Comparison of ENCODE assay signal across 21 mouse cellular contexts in the genomic region with DNA sequence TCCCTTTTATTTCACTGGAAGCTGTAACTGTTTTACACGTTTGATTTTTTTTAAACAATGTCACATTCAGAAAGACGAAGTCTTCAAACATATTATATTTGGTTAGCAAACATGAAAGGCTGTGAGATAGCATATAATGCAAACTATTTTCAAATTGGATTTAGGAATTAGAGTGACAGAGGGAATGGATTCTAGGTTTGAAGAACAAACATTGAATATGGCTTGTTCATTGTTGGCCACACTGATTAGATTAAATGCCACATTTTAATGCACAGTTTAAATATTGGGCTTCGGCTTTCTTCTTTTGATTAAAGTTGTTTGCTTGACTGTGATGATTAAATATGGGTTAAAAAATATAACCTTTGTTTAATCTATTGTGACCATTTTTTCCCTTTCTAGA.
DNase-seq lines count a peak whose midpoint lies in the region; ATAC-seq and TF ChIP-seq lines count a peak whose summit lies in the region.
"Had no signal": no experiment of that assay in that cellular context is flagged by ENCODE, and none has a peak within 500 bp of the region (broad histone marks: within the 10 kb centered on the region; RNA-seq: fewer than 3 reads in every experiment).

No protein-coding gene starts in this region.

- 55% methylated on average over 3 of the region's 3 CpGs for WGBS in stomach, embryonic 14.5 days
- 36% methylated on average over 3 of the region's 3 CpGs for WGBS in stomach, postnatal 0 days
- WGBS in stomach, embryonic 15.5 days = 39% methylated on average over 3 of the region's 3 CpGs
- 43% methylated on average over 3 of the region's 3 CpGs for WGBS in stomach, embryonic 16.5 days
- 77% methylated on average over 3 of the region's 3 CpGs for WGBS in midbrain, postnatal 0 days

- no peaks in the 10 kb centered on the region for H3K9me3 ChIP-seq in stomach, embryonic 14.5 days (ENCODE audit: control insufficient read depth, low read depth, low read length)
- H3K9me3 ChIP-seq in stomach, postnatal 0 days (ENCODE audit: control insufficient read depth, low read length) = no peaks in the 10 kb centered on the region
- no peaks in the 10 kb centered on the region for H3K9me3 ChIP-seq in stomach, embryonic 15.5 days
- no peaks in the 10 kb centered on the region for H3K9me3 ChIP-seq in stomach, embryonic 16.5 days (replicated peaks; ENCODE audit: control insufficient read depth, low read length)
- H3K9me3 ChIP-seq in midbrain, postnatal 0 days (ENCODE audit: low read length) = no peaks in the 10 kb centered on the region
- H3K9me3 ChIP-seq: G1E had no signal

- H3K4me2 ChIP-seq in stomach, embryonic 14.5 days (replicated peaks; ENCODE audit: low read depth, low read length) = no peak overlapping the region
- H3K4me2 ChIP-seq in stomach, postnatal 0 days (replicated peaks; ENCODE audit: low read depth) = no peak overlapping the region
- H3K4me2 ChIP-seq in stomach, embryonic 15.5 days = no peak overlapping the region
- no peak overlapping the region for H3K4me2 ChIP-seq in stomach, embryonic 16.5 days (ENCODE audit: low read depth, low read length)
- no peak overlapping the region for H3K4me2 ChIP-seq in midbrain, postnatal 0 days (ENCODE audit: low read depth, low read length, poor library complexity, severe bottlenecking)

- H3K27ac ChIP-seq in stomach, embryonic 14.5 days (ENCODE audit: low read length) = no peak overlapping the region
- H3K27ac ChIP-seq in stomach, postnatal 0 days (replicated peaks) = no peak overlapping the region
- no peak overlapping the region for H3K27ac ChIP-seq in stomach, embryonic 15.5 days
- no peak overlapping the region for H3K27ac ChIP-seq in stomach, embryonic 16.5 days (ENCODE audit: low read length)
- H3K27ac ChIP-seq in midbrain, postnatal 0 days (ENCODE audit: low read depth, low read length) = no peak overlapping the region

- no peaks in the 10 kb centered on the region for H3K4me1 ChIP-seq in stomach, embryonic 14.5 days (ENCODE audit: control insufficient read depth, insufficient read depth, low read length)
- no peaks in the 10 kb centered on the region for H3K4me1 ChIP-seq in stomach, postnatal 0 days (replicated peaks; ENCODE audit: control insufficient read depth, insufficient read depth)
- H3K4me1 ChIP-seq in stomach, embryonic 15.5 days = no peaks in the 10 kb centered on the region
- no peaks in the 10 kb centered on the region for H3K4me1 ChIP-seq in stomach, embryonic 16.5 days (ENCODE audit: control insufficient read depth, insufficient read depth, low read length)
- no peaks in the 10 kb centered on the region for H3K4me1 ChIP-seq in midbrain, postnatal 0 days (ENCODE audit: insufficient read depth, low read length)

- no peak overlapping the region for H3K9ac ChIP-seq in stomach, embryonic 14.5 days (replicated peaks; ENCODE audit: low read depth, low read length)
- H3K9ac ChIP-seq in stomach, postnatal 0 days (ENCODE audit: low read length) = no peak overlapping the region
- H3K9ac ChIP-seq in stomach, embryonic 15.5 days = no peak overlapping the region
- H3K9ac ChIP-seq in stomach, embryonic 16.5 days (ENCODE audit: low read length) = no peak overlapping the region
- no peak overlapping the region for H3K9ac ChIP-seq in midbrain, postnatal 0 days (replicated peaks; ENCODE audit: low read length, poor library complexity, severe bottlenecking)

- DNase-seq in stomach, postnatal 0 days (ENCODE audit: low spot score) = no peak
- DNase-seq in midbrain, postnatal 0 days (ENCODE audit: low spot score) = no peak
- DNase-seq: adrenal gland, adult 2 months; adrenal gland, adult 8-10 months; adrenal gland, postnatal 10 days; adrenal gland, postnatal 14 days; adrenal gland, postnatal 25 days; adrenal gland, postnatal 36 days; B cell, adult 2 months; cerebellum, adult 11 months; cerebellum, adult 11-12 months; cerebellum, adult 18-20 months had no signal

- H3K27me3 ChIP-seq in stomach, embryonic 14.5 days (ENCODE audit: control insufficient read depth, insufficient read depth, low read length) = no peaks in the 10 kb centered on the region
- H3K27me3 ChIP-seq in stomach, postnatal 0 days (ENCODE audit: control insufficient read depth, insufficient read depth, low read length) = no peaks in the 10 kb centered on the region
- H3K27me3 ChIP-seq in stomach, embryonic 15.5 days (replicated peaks) = no peaks in the 10 kb centered on the region
- H3K27me3 ChIP-seq in stomach, embryonic 16.5 days (ENCODE audit: control insufficient read depth, insufficient read depth, low read length) = no peaks in the 10 kb centered on the region
- H3K27me3 ChIP-seq in midbrain, postnatal 0 days (ENCODE audit: insufficient read depth, low read length) = no peaks in the 10 kb centered on the region
- H3K27me3 ChIP-seq: CH12.LX had no signal

- ATAC-seq in stomach, embryonic 14.5 days (ENCODE audit: insufficient number of reproducible peaks, insufficient read depth, low FRiP score, low read depth) = peak; percentile 78
- ATAC-seq in stomach, postnatal 0 days (ENCODE audit: low FRiP score, low TSS enrichment) = no peak; the same call in 1 of the 2 replicates
- peak; percentile 84 for ATAC-seq in stomach, embryonic 15.5 days (ENCODE audit: insufficient read depth, low FRiP score, low read depth)
- ATAC-seq in stomach, embryonic 16.5 days (ENCODE audit: insufficient read depth, low FRiP score) = peak; percentile 66; the same call in 1 of the 2 replicates
- no peak for ATAC-seq in monocyte, adult 5-6 weeks (replicated peaks; ENCODE audit: insufficient number of reproducible peaks, low FRiP score, low TSS enrichment, poor library complexity, severe bottlenecking)
- no peak for ATAC-seq in midbrain, postnatal 0 days (ENCODE audit: low FRiP score)
- ATAC-seq: activated CD4-positive, CD25-positive, alpha-beta regulatory T cell, adult 4 months; CD4-positive, CD25-positive, alpha-beta regulatory T cell, adult 4 months; Patski had no signal

- H3K4me3 ChIP-seq in stomach, embryonic 14.5 days (ENCODE audit: low read depth, low read length) = no peak overlapping the region
- H3K4me3 ChIP-seq in stomach, postnatal 0 days (ENCODE audit: low read depth, low read length) = no peak overlapping the region
- no peak overlapping the region for H3K4me3 ChIP-seq in stomach, embryonic 15.5 days (replicated peaks)
- no peak overlapping the region for H3K4me3 ChIP-seq in stomach, embryonic 16.5 days (replicated peaks; ENCODE audit: low read length)
- no peak overlapping the region for H3K4me3 ChIP-seq in midbrain, postnatal 0 days (ENCODE audit: low read depth, low read length)

- TF ChIP-seq EP300 in stomach, postnatal 0 days (optimal IDR thresholded peaks at IDR 0.05) = no peak

- no peak for TF ChIP-seq CTCF in stomach, postnatal 0 days (IDR thresholded peaks at IDR 0.05; ENCODE audit: low read depth)
- no peak for TF ChIP-seq CTCF in midbrain, postnatal 0 days (IDR thresholded peaks at IDR 0.05)

- no peaks in the 10 kb centered on the region for H3K36me3 ChIP-seq in stomach, embryonic 14.5 days (ENCODE audit: control insufficient read depth, insufficient read depth, low read length)
- no peaks in the 10 kb centered on the region for H3K36me3 ChIP-seq in stomach, postnatal 0 days (ENCODE audit: control insufficient read depth, insufficient read depth, low read length)
- no peaks in the 10 kb centered on the region for H3K36me3 ChIP-seq in stomach, embryonic 15.5 days
- no peaks in the 10 kb centered on the region for H3K36me3 ChIP-seq in stomach, embryonic 16.5 days (ENCODE audit: control insufficient read depth, insufficient read depth, low read length)
- H3K36me3 ChIP-seq in midbrain, postnatal 0 days (ENCODE audit: insufficient read depth, low read length) = no peaks in the 10 kb centered on the region
- H3K36me3 ChIP-seq: G1E had no signal

Comparison
In these comparisons a context has a peak if more than half of its experiments do, and no peak if none do; other contexts are left out.
1. ATAC-seq: peak in stomach, embryonic 14.5 days (single experiment), stomach, embryonic 15.5 days (single experiment) and stomach, embryonic 16.5 days (single experiment); none in stomach, postnatal 0 days (single experiment), monocyte, adult 5-6 weeks (single experiment) and midbrain, postnatal 0 days (single experiment).